Comparison of ENCODE assay signal across 7 mouse cellular contexts in the genomic region with DNA sequence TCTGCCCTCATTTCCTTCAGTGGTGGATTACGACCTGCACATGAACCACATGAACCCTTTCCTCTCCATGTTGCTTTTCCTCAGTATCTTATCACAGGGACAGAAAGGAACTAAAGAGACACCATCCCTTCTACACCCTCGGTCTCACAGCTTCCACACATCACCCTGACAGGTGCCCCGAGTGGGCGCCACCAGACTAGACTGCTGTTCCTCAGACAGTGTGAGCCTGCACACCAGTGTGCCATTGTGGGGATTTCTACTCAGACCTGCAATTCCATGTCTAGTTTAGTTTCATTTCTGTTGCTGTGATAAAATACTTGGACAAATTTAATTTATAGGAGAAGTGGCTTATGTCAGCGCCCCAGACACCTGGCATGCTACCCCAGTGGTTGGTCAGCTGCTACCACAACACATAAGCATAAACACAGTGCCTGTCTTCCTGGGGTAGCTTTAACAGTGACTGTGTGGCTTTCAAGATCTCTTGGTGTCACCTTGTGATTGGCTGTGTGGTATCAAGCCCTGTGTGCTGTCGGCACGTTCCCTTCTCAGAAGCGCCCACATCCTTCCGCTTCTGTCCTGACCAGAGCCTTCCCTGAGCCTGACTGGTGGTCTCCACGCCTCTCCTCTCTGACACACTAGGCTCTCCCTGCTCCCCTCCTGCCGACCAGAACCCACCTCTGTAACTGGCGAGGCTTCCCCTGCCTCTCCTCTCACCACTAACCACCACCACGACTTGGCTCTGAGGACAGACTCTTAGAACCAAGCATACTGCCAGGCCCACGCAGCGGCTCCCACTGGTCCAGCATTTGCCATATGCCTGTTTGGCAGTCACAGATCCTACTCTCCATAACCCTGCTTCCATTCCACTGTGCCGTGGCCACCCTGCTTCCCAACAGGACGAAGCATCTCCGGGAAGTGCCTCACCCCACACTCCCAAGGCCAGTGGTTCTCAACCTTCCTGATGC. TPM values are rescaled to one million over a fixed set of nuclear protein-coding genes. Genes with fewer than 3 reads are reported as not detected.
DNase-seq lines count a peak whose midpoint lies in the region.

No protein-coding gene starts in this region.

- H3K9me3 ChIP-seq in megakaryocyte, embryonic 14.5 days, result peaks cover 4% of the 10 kb centered on the region; the same call in 1 of the 2 replicates

- peak overlapping the region; percentile 82 for H3K4me3 ChIP-seq in megakaryocyte, embryonic 14.5 days (replicated peaks)

- DNase-seq in right cerebral cortex, postnatal 36 days (ENCODE audit: low spot score in 2 of 2), result peak; percentile 41 to 42
- no peak for DNase-seq in right cerebral cortex, postnatal 14 days
- DNase-seq in cerebellum, adult 9-11 months, result peak; percentile 79
- no peak for DNase-seq in urinary bladder, postnatal 36 days (ENCODE audit: low spot score in 2 of 2)
- DNase-seq in gastrocnemius, adult 18-20 months (ENCODE audit: low spot score), result no peak
- no peak for DNase-seq in testis, postnatal 14 days (ENCODE audit: low spot score)

- H3K36me3 ChIP-seq in megakaryocyte, embryonic 14.5 days (replicated peaks; ENCODE audit: low read length), result peaks cover 96% of the 10 kb centered on the region

- peaks cover 99% of the 10 kb centered on the region for H3K4me1 ChIP-seq in megakaryocyte, embryonic 14.5 days

- no peaks in the 10 kb centered on the region for H3K27me3 ChIP-seq in megakaryocyte, embryonic 14.5 days (replicated peaks)

RNA-seq across cellular contexts. Expression of gene Panx1, which starts 27.2 kb away (rescaled TPM):
- 13.0 and 18.4 TPM in 2 replicates for polyA plus RNA-seq in megakaryocyte, embryonic 14.5 days (2012; ENCODE audit: insufficient read depth, low replicate concordance)
- total RNA-seq in gastrocnemius, adult 18-20 months (2021), result 10 to 100 TPM; 32.0 to 39.1 TPM

Comparison
In these comparisons a context has a peak if more than half of its experiments do, and no peak if none do; other contexts are left out.
1. DNase-seq: peak in right cerebral cortex, postnatal 36 days (2 of 2) and cerebellum, adult 9-11 months (single experiment); none in right cerebral cortex, postnatal 14 days (single experiment), urinary bladder, postnatal 36 days (0 of 2), gastrocnemius, adult 18-20 months (single experiment) and testis, postnatal 14 days (single experiment).